Mouse (Mus musculus) left cerebral cortex, postnatal 36 days (tissue): ENCODE results near the gene Ankrd36. TPM values are rescaled to one million over a fixed set of nuclear protein-coding genes. Genes with fewer than 3 reads are reported as not detected.
"Not testable (repeated sequence)": the region's sequence is repeated elsewhere in the genome, so short reads cannot be mapped to it uniquely, and the experiment has no call there.

Experiments used
- DNase-seq, 2 experiments: peaks; one replicate each; pipeline ENCODE4 v3.0.0; 2021 to 2022; ENCODE audit warnings: low spot score in 2 of 2, mixed read lengths in 1 of 2
- intact Hi-C: fragments of 180-260 bp; cut with DNase I; formaldehyde crosslinking; loops from one replicate; pipeline ENCODE4 v1.15.1; 2025
- total RNA-seq, 2 experiments: library from RNA; stranded (reverse); gene quantifications; 2 replicates each; pipeline ENCODE4 v1.2.3; 2021

The Ankrd36 gene
- total RNA-seq = not detected

DNA sequence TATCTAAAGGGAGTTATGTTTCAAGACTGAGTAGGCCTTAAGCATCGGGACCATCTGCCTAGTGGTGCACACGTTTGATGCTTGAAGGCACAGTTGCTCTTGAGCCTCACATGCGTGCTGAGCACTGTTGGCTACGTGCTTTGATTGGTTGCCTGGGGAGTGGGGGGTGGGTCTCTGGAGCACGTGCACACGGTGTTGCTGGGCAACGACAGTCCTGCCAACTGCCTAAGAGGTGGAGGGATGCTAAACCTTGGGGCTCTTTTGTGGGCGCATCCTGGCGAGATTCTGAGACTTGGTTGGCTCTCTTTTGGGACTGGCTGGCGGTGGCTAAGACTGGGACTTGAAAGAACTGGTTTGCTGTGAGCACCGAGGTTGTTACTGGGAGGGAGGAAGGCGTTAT is at the start of gene Ankrd36:
Gene Ankrd36 (plus strand): TSS at position 211 of the 400 bp plus-strand sequence.
- intact Hi-C loops = no loop called here
- no peak for DNase-seq

- peak; percentile 98 for DNase-seq
- intact Hi-C loops = loop anchor here (2.0 kb wide), 2 partner anchors 22 to 36 kb away; partner anchors contain the start of gene Ccdc117
Measured at GRCm38 (mm10) chr11:5520412-5521265, 48.8 kb upstream of the Ankrd36 start, which contains the start of gene Xbp1. TSS of gene Xbp1 (plus strand) at chr11:5520659.

DNA sequence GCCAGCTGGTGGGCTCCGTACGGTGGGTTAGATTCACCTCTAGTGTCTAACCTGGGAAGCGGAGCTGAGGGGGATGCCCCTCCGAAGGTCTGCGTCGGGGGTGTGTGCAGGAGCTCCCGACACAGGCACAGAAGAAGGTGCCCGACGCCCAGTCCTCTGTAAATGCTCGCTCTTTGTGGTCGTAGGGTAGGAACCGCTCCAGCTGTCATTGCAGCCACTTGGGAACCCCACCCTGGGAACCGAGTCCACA is 48.3 kb upstream of the Ankrd36 start:
- no peak for DNase-seq
- intact Hi-C loops = loop anchor here (2.0 kb wide), 2 partner anchors 22 to 36 kb away; partner anchors contain the start of gene Ccdc117

- DNase-seq = peak; percentile 78 to 86
- intact Hi-C loops = loop anchor here (2.0 kb wide), 2 partner anchors 21 to 37 kb away; partner anchors contain the start of gene Ccdc117
Measured at GRCm38 (mm10) chr11:5521516-5522291, 47.8 kb upstream of the Ankrd36 start.

- intact Hi-C loops = no loop called here
- no peak for DNase-seq
Measured at GRCm38 (mm10) chr11:5522798-5523415, 46.6 kb upstream of the Ankrd36 start.

- intact Hi-C loops = no loop called here
- DNase-seq = no peak
Measured at GRCm38 (mm10) chr11:5525418-5525817, 44.1 kb upstream of the Ankrd36 start.

- intact Hi-C loops = no loop called here
- DNase-seq = no peak
Measured at GRCm38 (mm10) chr11:5526573-5527439, 42.7 kb upstream of the Ankrd36 start.

GRCm38 (mm10) chr11:5527865-5528523 is 41.5 kb upstream of the Ankrd36 start:
- no peak for DNase-seq
- intact Hi-C loops = no loop called here

GRCm38 (mm10) chr11:5528841-5529240 is 40.6 kb upstream of the Ankrd36 start:
- DNase-seq = no peak
- intact Hi-C loops = no loop called here

- intact Hi-C loops = no loop called here
Measured at GRCm38 (mm10) chr11:5530172-5530571, 39.3 kb upstream of the Ankrd36 start.

DNA sequence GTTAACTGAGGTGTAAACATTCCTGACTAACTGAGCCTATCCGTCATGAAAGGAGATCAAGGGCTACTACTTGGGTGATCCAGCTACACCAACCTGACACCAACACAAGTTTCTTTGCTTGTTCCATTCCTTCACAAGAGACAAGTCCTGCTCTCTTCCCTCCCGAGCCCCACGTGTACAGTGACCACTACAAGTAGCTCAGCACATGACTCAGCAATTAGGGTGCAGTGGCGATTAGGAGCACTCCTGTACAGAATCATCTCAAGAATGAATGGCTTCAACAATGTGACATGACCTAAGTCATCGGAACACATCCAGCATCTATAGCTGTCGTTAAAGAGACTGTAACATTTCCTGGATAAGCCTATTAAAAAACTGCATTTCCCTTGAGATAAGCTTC is 38.8 kb upstream of the Ankrd36 start:
- no peak for DNase-seq
- intact Hi-C loops = no loop called here

More at GRCm38 (mm10) chr11:5530172-5530571, 39.3 kb upstream of the Ankrd36 start:
- no peak for DNase-seq

DNA sequence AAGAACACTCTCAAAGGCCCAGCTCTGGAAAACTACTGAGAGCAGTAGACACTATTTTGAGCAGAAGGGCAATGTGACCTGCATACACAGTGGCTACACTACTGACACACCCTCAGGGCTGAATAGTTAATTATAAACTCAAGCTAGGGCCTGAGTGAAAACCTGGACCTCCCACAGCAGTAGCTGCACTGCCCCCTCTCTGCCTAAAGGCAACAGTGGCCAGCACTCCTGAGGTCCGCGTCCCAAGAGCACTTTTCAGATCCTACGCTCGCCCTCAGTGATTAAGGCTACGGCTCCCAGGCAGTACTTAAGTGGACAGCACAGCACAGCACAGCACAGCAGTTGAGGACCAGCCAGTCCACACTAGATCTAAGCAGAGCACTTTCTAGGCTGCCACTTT is 36.4 kb upstream of the Ankrd36 start:
- intact Hi-C loops = no loop called here
- DNase-seq = no peak

DNA sequence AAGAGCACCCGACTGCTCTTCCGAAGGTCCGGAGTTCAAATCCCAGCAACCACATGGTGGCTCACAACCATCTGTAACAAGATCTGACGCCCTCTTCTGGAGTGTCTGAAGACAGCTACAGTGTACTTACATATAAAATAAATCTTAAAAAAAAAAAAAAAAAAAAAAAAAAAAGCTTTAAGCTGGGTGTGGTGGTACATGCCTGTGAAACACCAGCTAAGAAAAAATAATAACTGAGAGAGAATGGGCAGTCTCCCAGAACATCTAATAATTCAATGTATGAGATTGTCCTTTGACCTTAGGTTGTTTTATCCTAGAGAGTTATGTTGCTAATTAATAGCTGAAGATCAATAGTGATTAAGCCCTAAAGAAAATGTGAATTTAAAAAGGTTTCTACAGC is 32.0 kb upstream of the Ankrd36 start:
- intact Hi-C loops, DNase-seq: not testable (repeated sequence)

DNA sequence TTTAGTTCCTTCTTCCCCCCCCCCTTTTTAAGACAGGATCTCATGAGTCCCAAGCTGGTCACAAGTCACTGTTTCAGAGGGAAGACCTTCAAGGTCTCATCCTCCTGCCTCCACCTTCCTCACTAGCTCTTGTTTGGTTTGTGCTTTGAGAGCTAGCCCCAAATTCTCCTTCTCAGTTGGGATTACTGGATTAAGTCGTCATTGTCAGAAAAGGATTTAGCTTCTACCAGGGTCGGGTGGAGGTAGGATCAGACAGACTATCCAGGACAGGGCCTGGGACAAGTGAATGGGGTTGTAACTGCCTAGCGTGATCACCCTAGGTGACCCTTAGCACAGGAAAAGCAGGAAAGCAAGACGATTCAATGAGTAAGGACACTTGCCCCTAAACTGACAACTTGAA is 29.2 kb upstream of the Ankrd36 start:
- intact Hi-C loops = no loop called here
- no peak for DNase-seq

- DNase-seq = no peak
- intact Hi-C loops = no loop called here
Measured at GRCm38 (mm10) chr11:5541230-5541798, 28.2 kb upstream of the Ankrd36 start.

- peak; percentile 84 to 86 for DNase-seq
- intact Hi-C loops = loop anchor here (2.0 kb wide), 1 partner anchor 21 kb away; the partner anchor contains the start of gene Xbp1
Measured at GRCm38 (mm10) chr11:5541799-5542481, 27.5 kb upstream of the Ankrd36 start, which contains the start of gene Ccdc117. TSS of gene Ccdc117 (minus strand) at chr11:5542187.

- intact Hi-C loops = loop anchor here (2.0 kb wide), 1 partner anchor 22 kb away; the partner anchor contains the start of gene Xbp1
- no peak for DNase-seq
Measured at GRCm38 (mm10) chr11:5542482-5543185, 26.9 kb upstream of the Ankrd36 start.
